ENCODE assay signal across 8 mouse cellular contexts in the genomic region with DNA sequence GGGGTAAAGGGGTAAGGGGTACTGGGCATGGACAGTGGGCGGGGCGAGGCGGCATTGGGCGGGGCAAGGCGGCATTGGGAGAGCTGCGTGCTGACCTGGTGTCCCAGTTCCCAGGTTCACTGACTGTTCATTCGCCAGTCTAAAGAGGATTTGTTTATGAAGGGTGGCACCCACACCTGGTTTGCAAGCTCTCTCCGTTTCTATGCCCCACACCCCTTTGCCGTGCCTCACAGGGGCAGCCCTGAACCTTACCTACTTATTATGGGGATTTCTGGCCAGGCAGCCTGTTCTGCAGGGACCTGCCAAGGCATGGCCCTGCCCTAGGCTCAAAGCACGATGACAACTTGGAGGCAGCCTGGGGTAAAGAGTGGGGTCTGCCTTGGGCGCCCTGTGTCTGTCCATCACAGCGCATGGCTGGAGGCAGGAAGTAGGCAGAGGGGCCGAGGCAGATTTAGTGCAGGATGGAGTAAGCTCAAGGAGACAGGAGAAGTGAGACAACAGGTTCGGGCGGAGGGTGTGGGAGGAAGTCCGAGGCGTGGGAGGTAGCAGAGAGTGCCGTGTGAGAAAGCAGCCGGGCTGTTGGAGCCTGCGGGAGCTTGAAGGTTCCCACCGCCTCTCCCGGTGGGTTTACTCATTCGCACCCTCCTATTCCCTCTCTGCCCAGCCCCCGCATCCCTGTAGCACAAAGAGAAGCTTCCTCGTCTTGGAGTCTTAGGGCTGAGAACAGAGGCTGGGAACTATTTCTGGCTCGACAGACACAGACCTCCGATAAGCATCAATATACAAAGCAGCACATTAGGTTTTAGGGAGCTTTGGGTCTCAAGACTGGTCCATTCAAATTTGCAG. TPM values are rescaled to one million over a fixed set of nuclear protein-coding genes. Genes with fewer than 3 reads are reported as not detected.
DNase-seq lines count a peak whose midpoint lies in the region; ATAC-seq and TF ChIP-seq lines count a peak whose summit lies in the region.

No protein-coding gene starts in this region.

- H3K27ac ChIP-seq in forebrain, postnatal 0 days (ENCODE audit: low read depth, low read length): no peak overlapping the region
- peak overlapping the region; percentile 85 for H3K27ac ChIP-seq in intestine, embryonic 14.5 days (ENCODE audit: low read depth)
- H3K27ac ChIP-seq in lung, embryonic 14.5 days (ENCODE audit: low read depth): peak overlapping the region; percentile 63; the same call in 1 of the 2 replicates

- ATAC-seq in forebrain, postnatal 0 days: peak; percentile 68
- ATAC-seq in intestine, embryonic 14.5 days (replicated peaks; ENCODE audit: low FRiP score, low TSS enrichment, low read depth): peak; percentile 42
- peak; percentile 58 for ATAC-seq in lung, embryonic 14.5 days (ENCODE audit: insufficient read depth)
- ATAC-seq in neutrophil, adult 5-6 weeks (ENCODE audit: extremely low read depth, insufficient number of reproducible peaks, low FRiP score, poor library complexity, severe bottlenecking): peak; percentile 27; the same call in 1 of the 2 replicates
- ATAC-seq in erythroid progenitor cell, adult 5-6 weeks (replicated peaks; ENCODE audit: low FRiP score, poor library complexity, severe bottlenecking): no peak

- 16% methylated on average over 26 of the region's 27 CpGs for WGBS in forebrain, postnatal 0 days
- 10% methylated on average over 27 of the region's 27 CpGs for WGBS in intestine, embryonic 14.5 days
- WGBS in lung, embryonic 14.5 days: 12% methylated on average over 27 of the region's 27 CpGs

- peak overlapping the region; percentile 39 for H3K9ac ChIP-seq in forebrain, postnatal 0 days
- H3K9ac ChIP-seq in intestine, embryonic 14.5 days (ENCODE audit: low read length): peak overlapping the region; percentile 46
- H3K9ac ChIP-seq in lung, embryonic 14.5 days: peak overlapping the region; percentile 27

- H3K9me3 ChIP-seq in forebrain, postnatal 0 days (ENCODE audit: low read length): no peaks in the 10 kb centered on the region
- H3K9me3 ChIP-seq in intestine, embryonic 14.5 days (ENCODE audit: control insufficient read depth, low read length): no peaks in the 10 kb centered on the region
- H3K9me3 ChIP-seq in lung, embryonic 14.5 days (ENCODE audit: low read depth, low read length): no peaks in the 10 kb centered on the region

- H3K4me2 ChIP-seq in forebrain, postnatal 0 days (ENCODE audit: low read depth): peak overlapping the region; percentile 42
- peak overlapping the region; percentile 53 for H3K4me2 ChIP-seq in intestine, embryonic 14.5 days (ENCODE audit: low read length)
- peak overlapping the region; percentile 59 for H3K4me2 ChIP-seq in lung, embryonic 14.5 days

- H3K36me3 ChIP-seq in forebrain, postnatal 0 days (ENCODE audit: insufficient read depth): no peaks in the 10 kb centered on the region
- H3K36me3 ChIP-seq in intestine, embryonic 14.5 days (ENCODE audit: control insufficient read depth, insufficient read depth, low read length): no peaks in the 10 kb centered on the region
- H3K36me3 ChIP-seq in lung, embryonic 14.5 days (ENCODE audit: insufficient read depth): no peaks in the 10 kb centered on the region

- H3K4me1 ChIP-seq in forebrain, postnatal 0 days (ENCODE audit: insufficient read depth): peaks cover 8% of the 10 kb centered on the region; the same call in 1 of the 2 replicates
- H3K4me1 ChIP-seq in intestine, embryonic 14.5 days (replicated peaks; ENCODE audit: control insufficient read depth, insufficient read depth, low read length): peaks cover 17% of the 10 kb centered on the region
- peaks cover 17% of the 10 kb centered on the region for H3K4me1 ChIP-seq in lung, embryonic 14.5 days (ENCODE audit: insufficient read depth)

- no peak for TF ChIP-seq CTCF in forebrain, postnatal 0 days (IDR thresholded peaks at IDR 0.05; ENCODE audit: low read depth)
- no peak for TF ChIP-seq CTCF in lung, embryonic 14.5 days (IDR thresholded peaks at IDR 0.05; ENCODE audit: low read depth)

- no peaks in the 10 kb centered on the region; the same call in 1 of the 2 replicates for H3K27me3 ChIP-seq in forebrain, postnatal 0 days (ENCODE audit: insufficient read depth, low read length)
- H3K27me3 ChIP-seq in intestine, embryonic 14.5 days (replicated peaks; ENCODE audit: control insufficient read depth, insufficient read depth, low read length): no peaks in the 10 kb centered on the region
- no peaks in the 10 kb centered on the region for H3K27me3 ChIP-seq in lung, embryonic 14.5 days (ENCODE audit: insufficient read depth, low read length)

- peak; percentile 39 for DNase-seq in thymus, postnatal 14 days
- DNase-seq in thymus, adult 18-20 months: no peak
- peak; percentile 29 for DNase-seq in forebrain, postnatal 0 days
- peak; percentile 77 for DNase-seq in intestine, embryonic 14.5 days (ENCODE audit: low spot score)
- peak; percentile 58 for DNase-seq in lung, embryonic 14.5 days
- DNase-seq in layer of hippocampus, postnatal 25 days (ENCODE audit: extremely low spot score in 1 of 2, low spot score in 1 of 2): no peak

- H3K4me3 ChIP-seq in forebrain, postnatal 0 days (ENCODE audit: low read depth, low read length): no peak overlapping the region
- peak overlapping the region; percentile 9 for H3K4me3 ChIP-seq in intestine, embryonic 14.5 days (ENCODE audit: low read depth, low read length)
- peak overlapping the region; percentile 22 for H3K4me3 ChIP-seq in lung, embryonic 14.5 days (ENCODE audit: low read depth, low read length)

RNA-seq across cellular contexts. Expression of a gene that starts 14.4 kb away (rescaled TPM):
- total RNA-seq in forebrain, postnatal 0 days (2014; rRNA removed): 0.19 TPM in 1 of 2 replicates, not detected in the other
- 0.39 and 0.48 TPM in 2 replicates for polyA plus RNA-seq in forebrain, postnatal 0 days (2015; fragmentation: Nextera tagmentation; extraction: Ambion mirVana)
- 5.8 and 6.4 TPM in 2 replicates for polyA plus RNA-seq in intestine, embryonic 14.5 days (2014; fragmentation: Nextera tagmentation; extraction: Ambion mirVana)
- 11.4 and 63.9 TPM in 2 replicates for polyA plus RNA-seq in lung, embryonic 14.5 days (2014; fragmentation: Nextera tagmentation; extraction: Ambion mirVana)
- total RNA-seq in neutrophil, adult 5-6 weeks (2017): not detected in 2 replicates
- not detected in 2 replicates for total RNA-seq in erythroid progenitor cell, adult 5-6 weeks (2015; ENCODE audit: low replicate concordance)
- total RNA-seq in erythroid progenitor cell, adult 5-6 weeks (2017; ENCODE audit: low replicate concordance): not detected in 2 replicates
- total RNA-seq in layer of hippocampus, postnatal 25 days (2021): 1 to 10 TPM; 4.1 to 5.9 TPM

RNA-seq across cellular contexts. Expression of a gene that starts 24.8 kb away (rescaled TPM):
- total RNA-seq in forebrain, postnatal 0 days (2014; rRNA removed): 0.31 and 0.81 TPM in 2 replicates
- polyA plus RNA-seq in forebrain, postnatal 0 days (2015; fragmentation: Nextera tagmentation; extraction: Ambion mirVana): 0.35 and 0.40 TPM in 2 replicates
- polyA plus RNA-seq in intestine, embryonic 14.5 days (2014; fragmentation: Nextera tagmentation; extraction: Ambion mirVana): 92.9 and 105 TPM in 2 replicates
- 14.4 and 14.5 TPM in 2 replicates for polyA plus RNA-seq in lung, embryonic 14.5 days (2014; fragmentation: Nextera tagmentation; extraction: Ambion mirVana)
- total RNA-seq in neutrophil, adult 5-6 weeks (2017): 0.12 TPM in 1 of 2 replicates, not detected in the other
- 0.72 TPM in 1 of 2 replicates, not detected in the other for total RNA-seq in erythroid progenitor cell, adult 5-6 weeks (2015; ENCODE audit: low replicate concordance)
- not detected in 2 replicates for total RNA-seq in erythroid progenitor cell, adult 5-6 weeks (2017; ENCODE audit: low replicate concordance)
- 1 to 10 TPM; 1.3 to 2.0 TPM for total RNA-seq in layer of hippocampus, postnatal 25 days (2021)

RNA-seq across cellular contexts. Expression of a gene that starts 27.7 kb away (rescaled TPM):
- 23.6 and 27.2 TPM in 2 replicates for total RNA-seq in forebrain, postnatal 0 days (2014; rRNA removed)
- 28.5 and 30.3 TPM in 2 replicates for polyA plus RNA-seq in forebrain, postnatal 0 days (2015; fragmentation: Nextera tagmentation; extraction: Ambion mirVana)
- 56.0 and 58.2 TPM in 2 replicates for polyA plus RNA-seq in intestine, embryonic 14.5 days (2014; fragmentation: Nextera tagmentation; extraction: Ambion mirVana)
- polyA plus RNA-seq in lung, embryonic 14.5 days (2014; fragmentation: Nextera tagmentation; extraction: Ambion mirVana): 75.4 and 79.5 TPM in 2 replicates
- 0.47 TPM in 1 of 2 replicates, not detected in the other for total RNA-seq in neutrophil, adult 5-6 weeks (2017)
- total RNA-seq in erythroid progenitor cell, adult 5-6 weeks (2015; ENCODE audit: low replicate concordance): not detected in 2 replicates
- not detected in 2 replicates for total RNA-seq in erythroid progenitor cell, adult 5-6 weeks (2017; ENCODE audit: low replicate concordance)
- 10 to 100 TPM; 17.2 to 22.7 TPM for total RNA-seq in layer of hippocampus, postnatal 25 days (2021)

RNA-seq across cellular contexts. Expression of a gene that starts 42.6 kb away (rescaled TPM):
- 0.67 and 0.77 TPM in 2 replicates for total RNA-seq in forebrain, postnatal 0 days (2014; rRNA removed)
- polyA plus RNA-seq in forebrain, postnatal 0 days (2015; fragmentation: Nextera tagmentation; extraction: Ambion mirVana): 0.63 and 0.89 TPM in 2 replicates
- 11.1 and 13.2 TPM in 2 replicates for polyA plus RNA-seq in intestine, embryonic 14.5 days (2014; fragmentation: Nextera tagmentation; extraction: Ambion mirVana)
- 6.0 and 57.2 TPM in 2 replicates for polyA plus RNA-seq in lung, embryonic 14.5 days (2014; fragmentation: Nextera tagmentation; extraction: Ambion mirVana)
- 0.12 TPM in 1 of 2 replicates, not detected in the other for total RNA-seq in neutrophil, adult 5-6 weeks (2017)
- total RNA-seq in erythroid progenitor cell, adult 5-6 weeks (2015; ENCODE audit: low replicate concordance): not detected in 2 replicates
- not detected in 2 replicates for total RNA-seq in erythroid progenitor cell, adult 5-6 weeks (2017; ENCODE audit: low replicate concordance)
- total RNA-seq in layer of hippocampus, postnatal 25 days (2021): 1 to 10 TPM; 1.3 to 1.6 TPM

Comparison
In these comparisons a context has a peak if more than half of its experiments do, and no peak if none do; other contexts are left out.
1. DNase-seq: peak in thymus, postnatal 14 days (single experiment), forebrain, postnatal 0 days (single experiment), intestine, embryonic 14.5 days (single experiment) and lung, embryonic 14.5 days (single experiment); none in thymus, adult 18-20 months (0 of 2) and layer of hippocampus, postnatal 25 days (0 of 2).
2. RNA of a gene that starts 27.7 kb away (total RNA-seq): 23.6 to 27.2 TPM in forebrain, postnatal 0 days and 17.2 to 22.7 TPM in layer of hippocampus, postnatal 25 days; 0.47 TPM in neutrophil, adult 5-6 weeks and not detected in erythroid progenitor cell, adult 5-6 weeks; every median in the first group is over 10 times any median in the second.
3. Peak in every context shown above with its lines, with median percentiles within 50 percentile points of each other: H3K4me2 ChIP-seq and H3K9ac ChIP-seq.